Mouse (Mus musculus) limb, embryonic 14.5 days (tissue): Measurements from ENCODE around the gene Ttc4. TPM values are rescaled to one million over a fixed set of nuclear protein-coding genes. Genes with fewer than 3 reads are reported as not detected.

ENCODE experiments used
- ATAC-seq: fragments of 200-750 bp; cut with Nextera tagmentation; 2 replicates; pipeline ENCODE4 v1.8.0; 2017; ENCODE audit warnings: low read depth, moderate number of reproducible peaks, moderate TSS enrichment; ENCODE audit not compliant: low FRiP score
- DNase-seq: peaks from one replicate; pipeline ENCODE4 v3.0.0-alpha.2; 2015; ENCODE audit warnings: low spot score
- H3K27ac ChIP-seq: fragments of 300-500 bp; sonication (generic); replicated peaks from 2 replicates; pipeline ENCODE4 v1.5.1; 2014; ENCODE audit warnings: low read depth, mild to moderate bottlenecking, low read length, moderate library complexity, mixed read lengths
- H3K27me3 ChIP-seq: fragments of 300-500 bp; sonication (generic); 2 replicates; pipeline ENCODE4 v1.6.1; 2014; ENCODE audit warnings: low read length, mixed read lengths; ENCODE audit not compliant: control insufficient read depth, insufficient read depth
- H3K36me3 ChIP-seq: fragments of 300-500 bp; sonication (generic); 2 replicates; pipeline ENCODE4 v1.6.1; 2014; ENCODE audit warnings: mild to moderate bottlenecking, low read length, moderate library complexity, mixed read lengths; ENCODE audit not compliant: control insufficient read depth, insufficient read depth
- H3K4me1 ChIP-seq: fragments of 300-500 bp; sonication (generic); 2 replicates; pipeline ENCODE4 v1.6.1; 2014; ENCODE audit warnings: antibody characterized with exemption, low read length, mixed read lengths; ENCODE audit not compliant: control insufficient read depth, insufficient read depth
- H3K4me2 ChIP-seq: fragments of 300-500 bp; sonication (generic); replicated peaks from 2 replicates; pipeline ENCODE4 v1.6.1; 2014; ENCODE audit warnings: low read depth, mild to moderate bottlenecking, low read length, moderate library complexity; ENCODE audit not compliant: severe bottlenecking
- H3K4me3 ChIP-seq: fragments of 300-500 bp; sonication (generic); replicated peaks from 2 replicates; pipeline ENCODE4 v1.5.1; 2014; ENCODE audit warnings: low read length
- H3K9ac ChIP-seq: fragments of 300-500 bp; sonication (generic); 2 replicates; pipeline ENCODE4 v1.6.1; 2014; ENCODE audit warnings: mild to moderate bottlenecking, low read depth, low read length, moderate library complexity; ENCODE audit not compliant: severe bottlenecking
- H3K9me3 ChIP-seq: fragments of 300-500 bp; sonication (generic); 2 replicates; pipeline ENCODE4 v1.6.1; 2016; ENCODE audit warnings: low read length; ENCODE audit not compliant: control insufficient read depth
- POLR2A ChIP-seq: fragments of 200-500 bp; IDR thresholded peaks from 2 replicates; pipeline ENCODE4 v1.8.0; 2012; ENCODE audit warnings: inconsistent platforms, mild to moderate bottlenecking, moderate library complexity, borderline replicate concordance; ENCODE audit not compliant: insufficient read depth, insufficient read length; ENCODE audit errors: extremely low read depth
- WGBS: fragments of 180-500 bp; shearing (Covaris S2); extraction: QIAGEN DNeasy Blood & Tissue Kit; methylation state at CpG from one replicate; pipeline ENCODE4 v1.1.7; 2014; 5-methylcytosine and 5-hydroxymethylcytosine counted together
- polyA plus RNA-seq, 2 experiments: library from polyadenylated mRNA; depleted of rRNA in 1 of 2; stranded (reverse) in 1 of 2; unstranded in 1 of 2; fragments of >200 nt; fragmentation: Nextera tagmentation in 1 of 2; extraction: Ambion mirVana in 1 of 2; gene quantifications; 2 replicates each; pipeline versions ENCODE4 v1.2.1 to v1.2.3; 2012 to 2014

Ttc4 gene
- polyA plus RNA-seq, 2 experiments = 75.0 to 147 TPM

DNA sequence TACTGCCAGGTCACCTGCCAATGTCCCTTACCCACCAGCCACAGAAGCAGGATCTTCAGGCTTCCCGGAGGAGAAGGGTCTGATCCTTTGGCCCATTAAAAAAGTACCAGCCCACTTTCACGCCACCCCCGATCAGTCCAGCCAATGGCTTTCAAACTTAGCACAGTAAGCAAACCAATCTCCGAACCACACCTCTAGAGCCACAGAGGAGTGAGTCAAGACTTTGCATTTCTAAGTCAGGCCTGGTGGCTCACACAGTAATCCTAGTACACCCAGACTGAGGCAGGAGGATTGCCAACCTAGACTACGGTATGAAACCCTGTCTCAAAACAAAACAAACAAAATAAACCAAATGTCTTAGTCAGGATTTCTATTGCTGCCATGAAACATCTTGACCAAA lies 49.4 kb downstream of the Ttc4 start:
- no peak overlapping the region for H3K9ac ChIP-seq
- no peak for TF ChIP-seq POLR2A
- no peak overlapping the region for H3K4me2 ChIP-seq
- DNase-seq = no peak
- no peaks in the 10 kb centered on the region for H3K9me3 ChIP-seq
- no peak overlapping the region for H3K27ac ChIP-seq
- H3K27me3 ChIP-seq = no peaks in the 10 kb centered on the region
- 61% methylated on average over 5 of the region's 5 CpGs for WGBS
- H3K4me1 ChIP-seq = peaks cover 25% of the 10 kb centered on the region
- H3K36me3 ChIP-seq = no peaks in the 10 kb centered on the region
- no peak overlapping the region for H3K4me3 ChIP-seq
- no peak for ATAC-seq

- Histone ChIP-seq H3K9me3 (no peaks in the 10 kb centered on the region), H3K4me2 (no peak overlapping the region), H3K27ac (no peak overlapping the region), H3K36me3 (no peaks in the 10 kb centered on the region), H3K9ac (no peak overlapping the region), H3K4me1 (peaks cover 21% of the 10 kb centered on the region), H3K4me3 (no peak overlapping the region), H3K27me3 (peaks cover 2% of the 10 kb centered on the region; the same call in 1 of the 2 replicates)
- DNase-seq (no peak), ATAC-seq (no peak)
- no peak for TF ChIP-seq POLR2A
- WGBS = 39% methylated on average over 9 of the region's 9 CpGs
Measured at GRCm38 (mm10) chr4:106628650-106629360, 49.9 kb downstream of the Ttc4 start.

- Histone ChIP-seq H3K4me2 (no peak overlapping the region), H3K4me1 (peaks cover 12% of the 10 kb centered on the region), H3K27me3 (peaks cover 12% of the 10 kb centered on the region), H3K27ac (no peak overlapping the region), H3K4me3 (no peak overlapping the region), H3K9ac (no peak overlapping the region), H3K9me3 (no peaks in the 10 kb centered on the region), H3K36me3 (no peaks in the 10 kb centered on the region)
- no peak for TF ChIP-seq POLR2A
- DNase-seq = no peak
- no peak for ATAC-seq
- 76% methylated on average over 5 of the region's 5 CpGs for WGBS
Measured at GRCm38 (mm10) chr4:106627809-106628208, 50.9 kb downstream of the Ttc4 start.

DNA sequence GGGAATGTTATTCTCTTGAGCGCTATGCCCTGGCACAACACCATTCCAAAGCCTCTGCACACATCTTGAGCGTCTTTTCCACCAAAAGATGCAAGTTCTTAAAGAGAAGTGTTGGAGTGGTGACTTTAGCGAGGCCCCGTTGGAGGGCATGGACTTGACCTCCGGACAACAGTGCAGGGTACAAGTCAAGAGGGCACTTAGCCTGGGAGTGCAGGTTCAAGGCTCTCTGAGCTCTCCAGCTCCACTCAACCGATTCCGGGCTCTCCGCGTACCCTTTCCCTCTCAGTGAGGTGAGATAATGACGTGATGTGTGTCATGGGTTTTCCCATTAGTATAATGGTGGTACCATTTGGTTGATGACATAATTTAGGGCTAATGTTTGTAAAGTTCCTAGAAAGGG lies 54.5 kb downstream of the Ttc4 start:
- no peak for ATAC-seq
- peaks cover 27% of the 10 kb centered on the region for H3K27me3 ChIP-seq
- 93% methylated on average over 10 of the region's 10 CpGs for WGBS

GRCm38 (mm10) chr4:106622712-106623111 lies 56.0 kb downstream of the Ttc4 start:
- Histone ChIP-seq H3K4me2 (no peak overlapping the region; the same call in 1 of the 2 replicates), H3K27ac (no peak overlapping the region), H3K4me1 (no peaks in the 10 kb centered on the region), H3K4me3 (0 out of 2 replicates have a peak overlapping the region, but pooled peaks have one; percentile 13), H3K9ac (no peak overlapping the region), H3K27me3 (peaks cover 27% of the 10 kb centered on the region), H3K36me3 (no peaks in the 10 kb centered on the region), H3K9me3 (no peaks in the 10 kb centered on the region)
- DNase-seq (no peak), ATAC-seq (no peak)
- no peak for TF ChIP-seq POLR2A
- WGBS = 26% methylated on average over 27 of the region's 28 CpGs

More for the DNA sequence above, 54.5 kb downstream of the Ttc4 start:
- Histone ChIP-seq H3K4me1 (no peaks in the 10 kb centered on the region), H3K36me3 (no peaks in the 10 kb centered on the region), H3K27ac (no peak overlapping the region), H3K4me3 (no peak overlapping the region), H3K9ac (no peak overlapping the region), H3K9me3 (no peaks in the 10 kb centered on the region), H3K4me2 (no peak overlapping the region)
- DNase-seq = no peak
- TF ChIP-seq POLR2A = no peak

GRCm38 (mm10) chr4:106622030-106622493 lies 56.7 kb downstream of the Ttc4 start, which contains the start of gene Ttc22:
TSS of gene Ttc22 (plus strand) at chr4:106622432.
- ATAC-seq = no peak
- no peak within 1 kb of the TSS; the same call in 1 of the 2 replicates for H3K4me2 ChIP-seq
- 26% methylated on average over 16 of the region's 16 CpGs for WGBS

More at GRCm38 (mm10) chr4:106622030-106622493, 56.7 kb downstream of the Ttc4 start, which contains the start of gene Ttc22:
- Histone ChIP-seq H3K4me1 (peaks cover 2% of the 10 kb centered on the region; the same call in 1 of the 2 replicates), H3K9ac (no peak within 1 kb of the TSS), H3K27ac (no peak within 1 kb of the TSS), H3K36me3 (no peaks in the 10 kb centered on the region), H3K9me3 (no peaks in the 10 kb centered on the region), H3K4me3 (peak within 1 kb of the TSS; percentile 13; the same call in 1 of the 2 replicates), H3K27me3 (peaks cover 27% of the 10 kb centered on the region)
- TF ChIP-seq POLR2A = no peak
- DNase-seq = no peak
